Mouse (Mus musculus): ENCODE measurements around the gene Bbs9.

DNA sequence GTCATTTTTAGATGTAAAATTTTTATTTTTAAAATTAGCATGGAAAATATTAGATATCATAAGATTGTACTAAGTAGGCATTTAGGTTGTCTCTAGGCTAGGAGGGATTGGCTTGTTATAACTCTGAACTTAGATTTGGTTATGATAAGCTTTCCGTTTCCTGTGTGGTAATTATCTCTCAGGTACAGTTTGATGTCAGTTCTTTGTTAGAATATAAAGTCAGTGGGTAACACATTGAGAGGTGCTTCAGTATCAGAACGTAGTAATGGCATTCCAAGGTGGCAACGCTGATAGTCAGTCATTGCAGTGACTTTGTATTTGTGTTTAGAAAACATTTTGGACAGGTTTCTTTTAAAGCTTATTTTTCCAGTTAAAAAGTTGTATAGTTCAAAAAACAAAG lies 170.9 kb downstream of the Bbs9 start:
- TF ChIP-seq EP300 (IDR thresholded peaks at IDR 0.05; ENCODE audit: insufficient read depth, low read depth, low read length) = no peak
- TF ChIP-seq POLR2A (IDR thresholded peaks at IDR 0.05; ENCODE audit: insufficient read depth, low read length) = no peak
- TF ChIP-seq CTCF (IDR thresholded peaks at IDR 0.05; ENCODE audit: low read depth, low read length) = no peak

Data from ES-Bruce4 (cell line).